Mouse (Mus musculus): ENCODE data around the gene Ebp.
A peak's percentile ranks its signal among the peaks of the same experiment; 100 is the strongest.

Ebp gene

GRCm38 (mm10) chrX:8182871-8183540, 10.3 kb downstream of the Ebp start:
- no peak for DNase-seq (ENCODE audit: low spot score)

DNA sequence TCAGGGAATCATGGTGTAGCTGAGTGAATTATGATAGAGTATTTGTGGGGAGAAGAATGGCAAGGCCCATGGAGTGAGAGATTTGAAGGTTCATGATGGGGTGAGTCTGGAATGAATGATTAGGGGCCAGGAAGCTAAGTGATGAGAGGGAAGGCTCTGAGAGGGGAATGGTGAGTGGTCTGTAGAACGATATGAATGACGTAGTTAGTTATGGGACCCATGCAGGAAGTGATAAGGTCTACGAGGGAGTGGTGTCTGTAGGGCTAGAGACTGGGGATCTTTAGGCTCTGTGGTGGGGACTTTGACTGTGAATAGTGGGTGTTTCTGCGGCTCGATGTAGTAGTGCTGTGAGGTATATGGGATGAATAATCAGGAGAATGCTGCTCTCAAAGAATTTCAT, 13.7 kb downstream of the Ebp start:
- no peak for DNase-seq (ENCODE audit: low spot score)

DNA sequence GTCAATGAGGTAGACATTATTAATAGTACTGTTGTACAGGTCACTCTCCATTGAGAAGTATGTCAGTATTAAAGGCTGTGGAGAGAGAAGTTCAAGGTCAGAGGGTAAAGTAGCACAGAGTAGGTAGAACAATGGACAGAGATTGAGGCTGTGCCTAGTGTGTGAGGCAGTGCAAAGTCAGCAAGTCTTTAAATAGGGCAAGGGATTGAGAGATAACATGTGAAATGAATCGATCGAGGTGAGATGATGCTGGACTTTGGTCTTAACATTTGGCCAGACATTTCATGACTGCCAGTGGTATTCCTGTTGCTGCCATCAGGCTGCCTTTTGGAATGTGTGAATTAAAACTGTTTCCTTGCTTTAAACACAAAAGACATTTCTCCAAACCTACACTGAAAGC, 14.4 kb downstream of the Ebp start:
- DNase-seq (ENCODE audit: low spot score): no peak

- peak; percentile 88 for DNase-seq (ENCODE audit: low spot score)
These were observed 17.6 kb downstream of the Ebp start, which contains the start of gene Tbc1d25 for GRCm38 (mm10) chrX:8175504-8176385. TSS of gene Tbc1d25 (minus strand) at chrX:8176181.

DNA sequence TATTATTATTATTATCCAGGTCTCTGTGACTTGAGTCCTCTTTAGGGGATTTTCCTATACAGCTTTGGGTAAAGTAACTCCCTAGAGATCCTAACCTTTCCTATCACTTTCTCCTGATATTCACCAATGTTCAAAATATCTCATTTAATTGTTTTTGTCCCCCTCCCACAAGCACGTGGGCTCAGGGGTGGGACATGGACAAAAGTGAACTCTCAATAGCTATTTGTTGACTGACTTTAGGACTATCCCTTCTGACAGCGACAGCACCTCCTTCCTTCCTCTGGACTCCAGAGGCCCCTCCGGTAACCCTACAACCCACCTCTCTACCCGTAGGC, 18.2 kb downstream of the Ebp start:
- DNase-seq (ENCODE audit: low spot score): no peak

DNA sequence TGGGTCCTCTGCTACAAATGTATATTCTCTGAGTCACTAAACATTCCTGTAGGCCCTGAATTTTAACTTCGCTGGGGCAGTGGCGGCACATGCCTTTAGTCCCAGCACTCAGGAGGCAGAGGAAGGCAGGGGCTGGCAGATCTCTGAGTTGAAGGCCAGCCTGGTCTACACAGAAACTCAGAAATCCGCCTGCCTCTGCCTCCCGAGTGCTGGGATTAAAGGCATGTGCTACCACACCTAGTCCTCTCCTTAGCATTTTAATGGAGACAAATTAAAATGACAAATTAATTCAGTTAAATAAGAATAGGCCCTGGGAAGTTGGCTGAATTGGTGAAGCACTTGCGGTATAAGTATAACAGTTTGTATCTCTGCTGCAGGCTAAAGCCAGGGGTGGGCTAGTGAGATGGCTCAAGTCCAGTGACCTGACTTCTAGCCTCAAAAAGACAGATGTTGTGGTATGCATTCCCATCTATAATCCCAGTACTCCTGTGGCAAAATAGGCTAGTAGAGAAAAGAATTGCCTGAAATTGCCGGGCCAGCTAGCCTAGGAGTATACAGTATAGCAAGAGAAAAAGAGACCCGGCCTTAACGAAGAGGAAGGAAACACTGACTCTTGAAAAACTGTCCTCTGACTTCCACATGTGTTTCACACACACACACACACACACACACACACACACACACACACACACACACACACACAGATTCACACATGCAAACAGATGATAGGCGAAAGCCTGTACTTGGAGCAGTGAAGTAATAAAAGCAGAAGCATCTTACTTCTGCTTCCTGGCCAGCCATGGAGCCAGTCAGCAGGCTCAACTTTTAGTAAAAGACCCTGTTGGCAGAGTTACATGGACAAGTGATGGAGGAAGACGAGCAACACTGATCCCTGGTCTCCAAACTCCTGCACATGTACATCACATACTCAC, 25.3 kb downstream of the Ebp start:
- no peak for DNase-seq (ENCODE audit: low spot score)

DNA sequence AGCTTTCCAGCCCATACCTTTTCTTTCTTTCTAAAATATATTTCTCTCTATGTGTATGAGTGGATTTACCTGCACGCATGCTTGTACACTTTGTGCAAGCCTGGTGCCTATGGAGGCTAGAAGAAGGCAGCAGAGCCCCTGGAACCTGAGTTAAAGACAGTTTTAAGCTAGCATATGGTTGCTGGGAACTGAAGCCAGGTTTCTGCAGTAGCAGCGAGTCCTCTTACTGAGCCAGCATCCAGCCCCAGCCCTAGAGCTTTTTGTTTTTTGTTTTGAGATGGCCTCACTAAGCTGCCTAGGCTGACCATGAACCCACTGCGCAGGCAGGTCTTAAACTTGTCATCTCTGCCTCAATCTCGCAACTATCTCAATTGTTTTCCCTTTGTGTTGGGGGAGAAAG, 28.8 kb downstream of the Ebp start:
- DNase-seq (ENCODE audit: low spot score): no peak

DNA sequence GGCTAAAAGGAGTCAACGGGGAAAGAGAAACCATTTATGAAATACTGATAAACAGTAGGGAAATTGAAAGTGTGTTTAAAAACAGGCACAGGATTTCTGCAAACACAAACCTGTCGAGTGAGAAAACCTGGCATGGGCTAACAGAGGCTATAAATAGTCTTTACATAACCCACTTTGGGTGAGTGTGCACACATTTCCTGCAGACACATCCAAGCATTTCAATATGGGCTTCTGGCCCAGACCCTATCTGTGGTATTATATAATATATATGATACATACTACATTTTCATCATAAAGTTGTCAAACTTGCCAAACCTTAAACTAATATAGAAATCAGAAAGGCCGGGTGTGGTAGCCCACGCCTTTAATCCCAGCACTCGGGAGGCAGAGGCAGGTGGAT, 30.2 kb downstream of the Ebp start:
- DNase-seq (ENCODE audit: low spot score): peak; percentile 4

DNA sequence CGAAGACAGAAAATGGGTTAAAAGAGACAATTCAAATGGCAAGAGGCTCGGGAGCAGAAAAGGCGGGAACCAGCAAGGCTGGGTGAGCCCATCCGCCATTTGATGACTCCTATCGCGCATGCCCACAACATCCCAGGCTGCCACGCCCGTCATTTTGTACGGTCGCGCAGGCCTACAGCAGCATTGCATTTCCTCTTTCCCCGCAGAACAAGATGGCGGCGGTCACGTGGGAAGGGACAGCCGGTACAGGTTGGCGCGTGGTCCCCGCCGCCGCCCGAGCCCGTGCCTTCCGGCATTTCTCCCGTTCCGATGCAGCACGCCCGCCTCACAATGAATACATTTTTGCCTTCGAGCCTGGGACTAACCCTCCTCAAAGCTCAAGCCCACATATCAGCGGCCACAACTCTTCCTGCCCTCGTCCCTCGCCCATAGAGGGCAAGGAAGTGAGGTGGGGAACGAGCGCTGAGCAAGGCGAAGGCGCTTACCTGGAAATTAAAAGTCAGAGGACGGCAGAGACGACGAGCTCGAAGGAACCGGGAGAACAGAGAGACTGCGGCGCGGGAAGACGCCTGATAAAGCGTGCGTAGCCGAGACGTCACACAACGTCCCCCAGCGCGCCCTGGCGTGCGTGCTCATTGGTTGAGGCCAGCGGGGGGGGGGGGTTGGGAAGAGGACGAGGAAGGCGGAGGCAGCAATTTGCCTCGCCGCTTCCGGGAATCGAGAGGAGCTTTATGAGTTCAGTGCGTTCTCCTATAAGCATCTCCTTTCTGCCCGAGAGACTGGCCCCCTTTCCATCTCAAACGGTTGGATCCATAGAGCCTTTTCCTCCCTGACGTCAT, 47.9 kb downstream of the Ebp start, which contains the start of gene Rbm3:
TSS of gene Rbm3 (minus strand) at position 728 of the 839 bp plus-strand sequence.
- DNase-seq (ENCODE audit: low spot score): peak; percentile 87

DNA sequence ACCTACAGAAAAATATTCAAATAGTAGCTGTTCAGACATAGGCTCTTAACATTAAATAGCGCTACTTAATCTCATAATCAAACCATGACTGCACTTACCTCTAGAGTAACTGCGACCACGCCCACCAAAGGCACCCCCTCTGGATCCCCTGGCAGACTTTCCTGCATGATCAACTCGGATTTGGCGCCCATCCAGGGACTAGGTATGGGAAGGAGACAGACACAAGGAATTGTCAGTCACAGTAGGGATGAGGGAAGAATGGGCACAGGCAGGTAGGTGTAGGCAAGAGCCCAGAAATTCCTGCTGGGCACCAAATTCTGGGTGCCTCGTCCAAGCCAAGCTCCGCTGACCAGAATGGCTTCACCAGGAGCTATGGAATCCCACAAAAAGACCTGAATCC, 49.6 kb downstream of the Ebp start:
- no peak for DNase-seq (ENCODE audit: low spot score)

DNA sequence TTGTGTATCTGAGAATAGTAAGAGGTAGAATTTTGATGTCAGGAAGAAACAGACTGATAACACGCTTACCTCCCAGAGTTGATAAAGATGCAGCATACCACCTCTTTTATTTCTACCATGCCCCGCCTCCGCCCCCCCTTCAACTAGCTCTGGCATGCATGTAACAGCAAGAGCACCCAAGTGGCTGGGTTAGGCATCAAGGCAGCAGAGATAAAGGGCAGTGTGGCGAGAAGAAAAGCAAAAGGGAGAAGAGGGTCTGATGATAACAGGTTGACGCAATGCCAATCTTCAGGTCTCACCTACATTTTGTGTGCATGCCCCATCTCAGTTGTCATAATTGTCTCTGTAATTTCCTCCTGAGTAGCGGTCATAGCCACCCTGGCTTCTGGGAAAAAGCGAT, 50.4 kb downstream of the Ebp start:
- no peak for DNase-seq (ENCODE audit: low spot score)

DNA sequence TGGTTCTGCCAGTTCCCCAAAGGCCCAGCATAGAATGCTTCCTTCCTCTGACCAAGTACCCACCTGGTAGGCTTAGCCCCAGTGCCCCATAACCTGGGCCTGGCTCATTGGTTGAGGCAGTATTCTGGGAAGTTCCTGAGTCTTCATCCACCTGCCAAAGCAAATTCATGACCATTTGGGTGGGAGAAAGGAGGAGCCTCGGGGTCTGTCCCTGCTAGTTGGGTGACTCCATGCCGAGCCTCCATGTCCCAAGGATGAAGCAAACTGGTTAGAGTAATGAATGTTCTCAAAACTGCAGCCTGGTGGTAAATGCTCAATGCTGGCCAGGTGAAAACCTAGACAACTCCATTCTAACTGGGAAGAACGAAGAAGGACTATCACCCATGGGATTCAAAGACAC, 52.3 kb downstream of the Ebp start:
- DNase-seq (ENCODE audit: low spot score): no peak

DNA sequence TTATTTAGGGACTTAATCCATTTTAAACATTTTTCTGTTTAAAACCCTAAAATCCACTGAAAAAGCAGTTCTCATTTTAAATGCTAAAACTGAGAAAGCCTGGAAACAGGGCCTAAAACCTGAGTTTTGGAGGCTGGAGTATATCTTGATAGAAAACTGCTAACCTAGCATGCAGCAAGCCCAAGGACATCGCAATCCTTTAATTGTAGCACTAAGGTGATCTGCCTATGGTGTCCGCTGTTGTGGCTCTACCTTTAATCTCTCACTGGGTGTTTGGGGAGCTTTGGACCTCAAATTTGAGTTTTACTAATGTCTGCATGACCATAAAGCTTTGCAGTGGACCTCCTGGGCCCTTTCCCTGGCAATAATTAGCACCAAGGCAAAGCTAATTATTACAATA, 52.9 kb downstream of the Ebp start:
- DNase-seq (ENCODE audit: low spot score): no peak

- DNase-seq (ENCODE audit: low spot score): no peak
These were observed 53.8 kb downstream of the Ebp start for GRCm38 (mm10) chrX:8139480-8139879.

GRCm38 (mm10) chrX:8135886-8136285, 57.4 kb downstream of the Ebp start:
- no peak for DNase-seq (ENCODE audit: low spot score)

All from urinary bladder, postnatal 14 days (tissue).